Mouse (Mus musculus) small intestine, adult 2 months (tissue): ENCODE results near the gene Nup98.

Source experiments
- CTCF ChIP-seq: fragments of 200-500 bp; IDR thresholded peaks from 2 replicates; pipeline ENCODE4 v1.5.1; 2012; ENCODE audit warnings: low read depth, mild to moderate bottlenecking, control low read depth, inconsistent platforms, low read length, moderate library complexity, mixed read lengths; ENCODE audit not compliant: insufficient replicate concordance, insufficient read length; ENCODE audit errors: extremely low read depth
- POLR2A ChIP-seq: fragments of 200-500 bp; IDR thresholded peaks from 2 replicates; pipeline ENCODE4 v1.6.1; 2012; ENCODE audit warnings: low read depth, mild to moderate bottlenecking, control low read depth, inconsistent platforms, low read length, moderate library complexity

GRCm38 (mm10) chr7:102109171-102109570, 100.8 kb downstream of the Nup98 start, which contains the start of gene Art5:
- TF ChIP-seq CTCF (no peak), POLR2A (no peak)
